Mouse (Mus musculus) adrenal gland, adult 2 months (tissue): Measurements from ENCODE around the gene Clcn5. TPM values are rescaled to one million over a fixed set of nuclear protein-coding genes. Genes with fewer than 3 reads are reported as not detected.

Experiments used
- DNase-seq: peaks from one replicate; pipeline ENCODE4 v3.0.0; 2021
- microRNA-seq, 2 experiments: library from miRNA; unstranded; fragments of <30 nt; microRNA quantifications; one replicate each; pipeline ENCODE4 v1.2.0; 2021
- polyA plus RNA-seq: library from polyadenylated mRNA; depleted of rRNA; stranded (reverse); fragments of >200 nt; gene quantifications from 2 replicates; pipeline ENCODE4 v1.2.3, GENCODE M21; 2012; rRNA removed
- total RNA-seq, 2 experiments: library from RNA; stranded (reverse); gene quantifications; 2 replicates each; pipeline ENCODE4 v1.2.3; 2021

Gene Clcn5
- total and polyA plus RNA-seq, 3 experiments = 3.4 to 29.8 (median 26.7) TPM

GRCm38 (mm10) chrX:7197833-7198232 is 121.3 kb downstream of the Clcn5 start:
- no peak for DNase-seq

GRCm38 (mm10) chrX:7190816-7191215 is 128.3 kb downstream of the Clcn5 start:
- no peak for DNase-seq

DNA sequence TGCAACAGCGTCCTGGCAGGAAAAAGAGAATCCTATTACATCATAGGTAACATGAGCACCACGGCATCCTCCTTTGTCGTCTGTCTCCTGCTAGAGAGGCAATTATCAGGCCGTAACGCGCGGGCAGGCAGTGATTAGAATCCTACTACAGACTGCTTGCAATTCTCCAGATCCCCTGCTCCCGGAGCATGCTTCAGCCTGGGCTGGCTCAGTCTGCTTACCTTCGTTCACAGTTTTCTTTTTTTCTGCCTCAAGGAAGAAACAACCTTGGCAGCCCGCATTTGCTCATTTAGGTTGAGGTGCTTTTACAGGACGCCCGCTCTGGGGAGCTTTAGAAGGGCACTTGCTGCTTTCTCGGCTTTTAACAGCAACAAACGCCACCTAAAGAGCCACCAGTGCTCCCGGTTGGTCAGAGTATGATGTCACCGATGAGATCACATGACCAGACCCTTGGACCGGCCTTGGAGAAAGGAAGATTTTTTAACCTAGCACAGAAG is 130.8 kb downstream of the Clcn5 start:
- DNase-seq = peak; percentile 52

- no peak for DNase-seq
These were observed 131.5 kb downstream of the Clcn5 start for GRCm38 (mm10) chrX:7187455-7188310.

- DNase-seq = no peak
These were observed 149.0 kb downstream of the Clcn5 start for GRCm38 (mm10) chrX:7170156-7170555.

- DNase-seq = no peak
These were observed 150.4 kb downstream of the Clcn5 start for GRCm38 (mm10) chrX:7168799-7169198.

GRCm38 (mm10) chrX:7157976-7158375 is 161.2 kb downstream of the Clcn5 start:
- DNase-seq = no peak

DNA sequence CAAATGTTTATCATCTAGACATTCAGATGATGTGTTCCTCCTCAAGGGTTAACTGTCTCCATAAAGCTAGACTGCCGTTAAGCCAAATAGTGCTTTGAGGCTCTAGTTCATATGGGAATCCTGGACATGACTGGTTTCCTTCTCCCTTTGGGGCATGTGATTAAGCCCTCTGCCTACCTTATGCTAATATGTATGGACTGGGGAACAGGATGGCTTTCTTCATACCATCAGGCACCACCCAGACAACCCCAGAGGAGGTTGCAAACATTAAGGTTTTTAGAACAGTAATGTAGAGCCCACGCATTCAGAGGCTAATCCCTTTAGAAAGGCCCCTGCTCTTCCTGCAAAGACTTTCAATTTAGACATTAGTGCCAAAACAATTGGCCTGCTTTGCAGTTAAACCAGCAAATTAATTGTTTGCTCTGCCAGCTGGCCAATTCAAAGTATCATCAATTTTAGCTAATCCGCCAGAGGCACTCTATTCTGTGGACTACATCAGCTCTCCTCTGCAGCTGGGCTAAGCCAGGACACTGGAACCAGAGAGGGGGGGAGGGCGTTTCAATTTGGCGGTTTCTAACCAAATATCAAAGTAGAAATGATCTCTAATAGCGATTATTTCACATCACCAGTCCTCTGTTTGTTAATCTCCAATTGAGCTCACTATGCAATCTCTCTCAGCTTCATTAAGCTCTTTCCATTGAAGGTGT is 163.0 kb downstream of the Clcn5 start:
- no peak for DNase-seq

GRCm38 (mm10) chrX:7150129-7150528 is 169.0 kb downstream of the Clcn5 start:
- no peak for DNase-seq

GRCm38 (mm10) chrX:7146156-7146555 is 173.0 kb downstream of the Clcn5 start:
- DNase-seq = no peak

DNA sequence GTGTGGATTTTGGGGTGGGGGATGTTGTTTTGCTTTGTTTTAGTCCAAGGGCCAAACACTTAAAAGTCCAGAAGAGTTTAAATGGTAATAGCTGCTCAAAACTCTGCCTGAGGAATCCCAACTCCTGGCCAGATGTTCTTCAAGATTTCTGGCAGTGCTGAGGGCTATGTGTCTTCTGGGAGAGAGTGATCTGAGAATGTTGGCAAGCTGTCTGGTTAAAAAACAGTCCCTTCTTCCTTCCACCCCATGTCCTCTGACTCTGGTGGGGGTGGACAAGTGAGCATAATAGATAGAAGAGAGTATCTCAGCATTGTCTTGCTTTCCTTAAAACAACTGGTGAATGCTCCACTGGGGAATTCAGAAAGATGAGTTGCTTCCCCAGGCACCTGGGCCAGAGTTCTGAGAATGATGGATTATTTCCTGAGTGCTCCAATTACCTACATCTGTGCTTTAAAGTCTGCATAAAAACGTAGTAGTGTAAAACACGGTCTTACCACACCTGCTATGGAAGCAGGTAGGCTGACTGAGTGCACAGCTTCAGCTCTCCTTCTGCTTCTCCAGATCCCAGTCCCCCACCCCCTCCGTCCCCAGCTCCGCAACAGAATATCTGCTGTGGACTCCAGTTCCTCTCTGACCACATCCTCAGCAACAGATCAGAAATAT is 197.4 kb downstream of the Clcn5 start:
- no peak for DNase-seq

GRCm38 (mm10) chrX:7114885-7115284 is 204.3 kb downstream of the Clcn5 start:
- no peak for DNase-seq

Small RNA genes lying within 50 kb of the gene (microRNA-seq; reads per million reads assigned to microRNA genes)
- gene Mir188 (251 to 363 reads per million in 2 experiments), gene Mir362 (63.2 to 65.3 reads per million in 2 experiments), gene Mir500 (249 to 305 reads per million in 2 experiments), gene Mir501 (421 to 939 reads per million in 2 experiments), gene Mir532 (856 to 880 reads per million in 2 experiments)

Other genes with a start within 250 kb of the Clcn5 start
- 10 to 100 TPM; 17.8 to 18.7 TPM for gene Usp27x, start 56.5 kb upstream of the Clcn5 start, total RNA-seq
- gene Usp27x, start 56.5 kb upstream of the Clcn5 start, polyA plus RNA-seq = 10.2 and 12.1 TPM in 2 replicates